Mouse (Mus musculus): ENCODE results near the gene Ifit3b. TPM values are rescaled to one million over a fixed set of nuclear protein-coding genes. Genes with fewer than 3 reads are reported as not detected.
A peak's percentile ranks its signal among the peaks of the same experiment; 100 is the strongest.

Ifit3b gene
- polyA plus RNA-seq, 1 experiment from 2014 or later: 0.40 TPM

DNA sequence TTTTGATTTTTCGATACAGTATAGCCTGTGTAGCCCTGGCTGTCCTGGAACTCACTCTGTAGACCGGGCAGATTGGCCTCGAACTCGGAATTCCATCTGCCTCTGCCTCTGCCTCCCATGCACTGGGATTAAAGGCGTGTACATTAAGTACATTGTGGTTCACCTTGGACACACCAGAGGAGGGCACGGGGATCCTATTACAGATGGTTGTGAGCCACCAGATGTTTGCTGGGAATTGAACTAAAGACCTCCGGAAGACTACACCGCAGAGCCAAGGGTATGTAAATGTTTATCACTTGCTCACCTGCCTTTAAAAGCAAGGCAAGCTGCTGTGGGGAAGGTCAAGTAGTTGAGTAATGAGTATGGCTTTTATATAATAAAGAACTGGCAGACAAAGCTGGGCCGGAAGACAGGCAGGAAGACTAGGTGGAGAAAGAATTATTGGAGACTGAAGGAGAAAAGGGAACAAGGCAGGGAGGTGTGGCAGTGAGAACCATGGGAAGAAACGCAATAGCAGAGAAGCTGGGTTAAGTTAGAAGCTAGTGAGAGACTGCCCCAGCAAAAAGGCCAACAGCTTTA, 47.5 kb downstream of the Ifit3b start:
- H3K36me3 ChIP-seq: no peaks in the 10 kb centered on the region
- no peak for ATAC-seq (ENCODE audit: insufficient number of reproducible peaks, low FRiP score, low TSS enrichment, low read depth)
- H3K27ac ChIP-seq: no peak overlapping the region
- 72% methylated on average over 10 of the region's 10 CpGs for WGBS
- no peak overlapping the region for H3K4me2 ChIP-seq
- no peaks in the 10 kb centered on the region for H3K4me1 ChIP-seq
- no peaks in the 10 kb centered on the region for H3K27me3 ChIP-seq
- no peaks in the 10 kb centered on the region for H3K9me3 ChIP-seq
- H3K4me3 ChIP-seq: no peak overlapping the region
- H3K9ac ChIP-seq: no peak overlapping the region

DNA sequence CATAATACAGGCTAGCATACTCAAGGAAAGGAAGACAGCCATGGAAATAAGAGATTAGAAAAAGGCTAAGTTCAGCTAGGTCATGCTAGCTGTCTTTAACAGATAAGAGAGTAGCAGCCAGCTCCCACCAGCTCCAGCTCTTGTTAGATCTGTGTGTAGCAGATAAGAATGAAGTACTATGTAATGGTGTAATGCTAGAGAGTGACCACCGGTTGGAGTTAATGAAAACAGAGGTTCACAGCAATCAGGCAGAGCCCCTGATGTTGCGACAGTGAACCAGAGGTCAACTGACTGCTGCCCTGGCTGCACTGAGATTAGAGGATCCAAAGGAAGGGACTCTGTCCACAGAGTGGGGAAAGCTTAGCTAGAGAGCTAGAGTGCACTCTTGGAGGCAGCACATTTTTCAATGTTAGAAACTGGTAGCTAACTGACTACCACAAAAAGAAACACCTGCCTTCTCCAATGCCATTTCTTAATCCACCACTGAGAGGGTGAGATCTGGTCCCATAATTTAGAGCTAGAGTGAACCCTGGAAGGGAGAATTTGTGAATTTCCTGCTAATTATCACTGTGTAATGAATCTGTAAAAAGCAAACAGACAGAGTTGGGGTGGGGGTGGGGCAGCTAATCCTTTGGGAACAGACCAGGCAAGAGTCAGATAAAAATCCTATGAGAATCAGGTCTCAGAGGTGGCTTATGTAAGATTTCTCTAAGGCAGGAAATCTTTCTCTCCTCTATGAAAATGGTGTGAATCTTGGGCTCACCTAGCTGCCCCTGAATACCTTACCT, 48.9 kb downstream of the Ifit3b start:
- 37% methylated on average over 2 of the region's 2 CpGs for WGBS
- H3K27ac ChIP-seq: no peak overlapping the region
- no peaks in the 10 kb centered on the region for H3K9me3 ChIP-seq
- H3K4me2 ChIP-seq: no peak overlapping the region
- no peaks in the 10 kb centered on the region for H3K27me3 ChIP-seq
- H3K4me1 ChIP-seq: no peaks in the 10 kb centered on the region
- no peak overlapping the region for H3K4me3 ChIP-seq
- ATAC-seq (ENCODE audit: insufficient number of reproducible peaks, low FRiP score, low TSS enrichment, low read depth): no peak
- no peak overlapping the region for H3K9ac ChIP-seq
- H3K36me3 ChIP-seq: no peaks in the 10 kb centered on the region

DNA sequence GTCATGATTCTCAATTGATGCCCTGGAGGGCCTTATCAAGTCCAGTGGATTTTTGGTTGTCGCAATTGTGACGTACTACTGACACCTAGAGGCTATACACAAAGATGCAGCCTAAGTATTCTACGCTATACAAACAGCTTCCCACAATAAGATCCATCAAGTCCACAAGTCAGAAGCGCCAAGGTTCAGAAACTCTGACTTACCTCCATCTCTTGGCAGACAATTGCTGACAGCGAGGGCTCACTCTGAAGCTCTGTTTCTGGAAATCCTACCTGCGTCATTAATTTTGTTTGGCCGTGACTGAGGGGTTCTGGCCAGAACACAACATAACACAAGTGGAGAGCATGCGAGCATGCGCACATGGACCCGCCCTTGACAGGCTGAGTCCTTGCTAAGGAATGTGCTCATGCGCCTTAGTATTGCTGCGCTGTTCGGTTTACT, 54.3 kb downstream of the Ifit3b start:
- peak overlapping the region; percentile 60 for H3K4me2 ChIP-seq
- peak; percentile 90 for ATAC-seq (ENCODE audit: insufficient number of reproducible peaks, low FRiP score, low TSS enrichment, low read depth)
- no peaks in the 10 kb centered on the region for H3K4me1 ChIP-seq
- H3K9ac ChIP-seq: no peak overlapping the region
- H3K9me3 ChIP-seq: no peaks in the 10 kb centered on the region
- WGBS: 9% methylated on average over 13 of the region's 13 CpGs
- no peaks in the 10 kb centered on the region for H3K27me3 ChIP-seq
- no peaks in the 10 kb centered on the region for H3K36me3 ChIP-seq
- H3K27ac ChIP-seq: no peak overlapping the region
- H3K4me3 ChIP-seq: peak overlapping the region; percentile 40

DNA sequence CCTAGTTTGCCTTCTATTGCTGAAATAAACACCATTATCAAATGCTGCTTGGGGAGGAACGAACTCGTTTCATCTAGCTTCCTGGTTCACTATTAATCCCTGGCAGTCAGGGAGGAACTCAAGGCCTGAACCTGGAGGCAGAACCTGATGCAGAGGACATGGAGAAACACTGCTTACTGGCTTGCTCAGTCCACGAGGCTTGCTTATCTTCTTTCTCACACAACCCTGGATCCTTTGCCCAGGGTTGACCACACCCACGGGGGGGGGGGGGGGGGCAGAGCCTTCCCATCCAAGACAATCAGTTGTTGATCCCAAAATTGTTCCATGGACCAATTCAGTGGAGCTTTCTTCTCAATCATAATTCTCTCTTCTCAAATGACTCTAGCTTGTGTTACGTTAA, 55.0 kb downstream of the Ifit3b start:
- no peak for ATAC-seq (ENCODE audit: insufficient number of reproducible peaks, low FRiP score, low TSS enrichment, low read depth)
- H3K4me2 ChIP-seq: no peak overlapping the region
- 35% methylated on average over 5 of the region's 5 CpGs for WGBS
- no peak overlapping the region for H3K4me3 ChIP-seq
- H3K27ac ChIP-seq: no peak overlapping the region
- no peaks in the 10 kb centered on the region for H3K9me3 ChIP-seq
- no peaks in the 10 kb centered on the region for H3K27me3 ChIP-seq
- no peaks in the 10 kb centered on the region for H3K36me3 ChIP-seq
- H3K4me1 ChIP-seq: no peaks in the 10 kb centered on the region
- H3K9ac ChIP-seq: no peak overlapping the region

Other genes starting within 250 kb of the Ifit3b start
- gene Ch25h, start 132.8 kb upstream of the Ifit3b start, polyA plus RNA-seq (2015; fragmentation: Nextera tagmentation; extraction: Ambion mirVana): 19.4 and 22.5 TPM in 2 replicates
- gene Lipa, start 80.5 kb upstream of the Ifit3b start, polyA plus RNA-seq (2015; fragmentation: Nextera tagmentation; extraction: Ambion mirVana): 46.1 and 50.2 TPM in 2 replicates
- gene Ifit2, start 57.3 kb upstream of the Ifit3b start, polyA plus RNA-seq (2015; fragmentation: Nextera tagmentation; extraction: Ambion mirVana): 12.7 and 13.6 TPM in 2 replicates
- gene Ifit3, start 24.4 kb upstream of the Ifit3b start, polyA plus RNA-seq (2015; fragmentation: Nextera tagmentation; extraction: Ambion mirVana): 1.8 and 2.0 TPM in 2 replicates
- 0.72 and 0.86 TPM in 2 replicates for gene Ifit1bl1, start 6.0 kb upstream of the Ifit3b start, polyA plus RNA-seq (2015; fragmentation: Nextera tagmentation; extraction: Ambion mirVana)
- 0.15 and 0.24 TPM in 2 replicates for gene Ifit1bl2, start 32.8 kb downstream of the Ifit3b start, polyA plus RNA-seq (2015; fragmentation: Nextera tagmentation; extraction: Ambion mirVana)
- 0.86 and 1.5 TPM in 2 replicates for gene Ifit1, start 32.9 kb downstream of the Ifit3b start, polyA plus RNA-seq (2015; fragmentation: Nextera tagmentation; extraction: Ambion mirVana)
- gene Slc16a12, start 139.3 kb downstream of the Ifit3b start, polyA plus RNA-seq (2015; fragmentation: Nextera tagmentation; extraction: Ambion mirVana): 0.90 and 1.4 TPM in 2 replicates